Mouse (Mus musculus): Measurements from ENCODE around the gene Rps6kb1. TPM values are rescaled to one million over a fixed set of nuclear protein-coding genes. Genes with fewer than 3 reads are reported as not detected.

Rps6kb1 gene
- polyA plus RNA-seq, 1 experiment: 9.8 TPM

DNA sequence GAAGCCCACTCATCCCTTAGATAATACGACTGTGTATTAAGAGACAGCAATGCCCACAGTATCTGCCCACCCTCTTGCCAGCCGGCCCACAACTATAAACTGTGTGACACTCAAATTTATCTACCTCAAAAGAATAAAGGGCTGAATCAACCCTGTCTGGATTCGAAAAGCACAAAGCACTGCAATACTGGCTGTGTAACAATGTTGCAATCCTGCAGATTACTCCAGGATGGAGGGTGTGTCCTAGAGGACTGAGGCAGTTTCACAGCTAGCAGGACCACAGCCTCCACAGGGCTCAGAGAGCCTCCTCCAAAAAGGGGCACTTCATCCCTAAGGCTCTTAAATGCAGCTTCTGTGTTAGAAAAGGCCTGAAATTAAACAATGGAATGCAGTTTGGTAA is 28.0 kb downstream of the Rps6kb1 start:
- no peak for TF ChIP-seq MYOD1 (IDR thresholded peaks at IDR 0.05; ENCODE audit: control insufficient read depth, insufficient read length, low read depth)
- no peak for TF ChIP-seq FOSL1 (IDR thresholded peaks at IDR 0.05; ENCODE audit: insufficient read depth, low read length, poor library complexity, severe bottlenecking)
- no peak for TF ChIP-seq USF1 (IDR thresholded peaks at IDR 0.05; ENCODE audit: low read depth)
- no peak overlapping the region for H3K4me3 ChIP-seq (ENCODE audit: insufficient read depth, poor library complexity, severe bottlenecking)
- no peaks in the 10 kb centered on the region for H3K79me3 ChIP-seq (ENCODE audit: low read depth)
- H3K27me3 ChIP-seq (ENCODE audit: control insufficient read depth, insufficient read depth, insufficient read length): no peaks in the 10 kb centered on the region
- H3ac ChIP-seq (ENCODE audit: control insufficient read depth, insufficient read length, low read depth): no peak overlapping the region
- no peaks in the 10 kb centered on the region for H3K79me2 ChIP-seq (ENCODE audit: control insufficient read depth, insufficient read depth)
- H3K36me3 ChIP-seq (ENCODE audit: control insufficient read depth, insufficient read depth): peaks cover 98% of the 10 kb centered on the region

DNA sequence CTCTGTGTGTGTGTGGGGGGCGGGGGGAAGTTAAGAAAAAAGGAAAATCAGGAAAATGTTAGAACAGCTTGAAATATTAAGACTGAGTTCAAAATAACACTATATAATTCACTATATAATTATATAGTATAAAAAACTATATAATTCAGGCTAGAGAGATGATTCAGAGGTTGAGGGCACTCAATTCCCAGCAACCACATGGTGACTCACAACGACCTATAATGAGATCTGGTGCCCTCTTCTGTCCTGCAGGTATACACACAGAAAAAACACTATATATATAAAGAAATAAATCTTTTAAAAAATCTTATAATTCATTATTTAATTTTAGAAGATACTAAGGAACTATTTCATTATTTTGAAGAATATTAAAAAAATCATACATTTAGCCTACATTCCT is 36.6 kb downstream of the Rps6kb1 start:
- peak; percentile 6 for TF ChIP-seq FOSL1 (IDR thresholded peaks at IDR 0.05; ENCODE audit: insufficient read depth, low read length, poor library complexity, severe bottlenecking)
- TF ChIP-seq MYOD1 (IDR thresholded peaks at IDR 0.05; ENCODE audit: control insufficient read depth, insufficient read length, low read depth): no peak
- Histone ChIP-seq H3K79me2 (ENCODE audit: control insufficient read depth, insufficient read depth) (no peaks in the 10 kb centered on the region), H3K36me3 (ENCODE audit: control insufficient read depth, insufficient read depth) (peaks cover 89% of the 10 kb centered on the region), H3ac (ENCODE audit: control insufficient read depth, insufficient read length, low read depth) (no peak overlapping the region), H3K79me3 (ENCODE audit: low read depth) (no peaks in the 10 kb centered on the region), H3K27me3 (ENCODE audit: control insufficient read depth, insufficient read depth, insufficient read length) (no peaks in the 10 kb centered on the region), H3K4me3 (ENCODE audit: insufficient read depth, poor library complexity, severe bottlenecking) (no peak overlapping the region)

DNA sequence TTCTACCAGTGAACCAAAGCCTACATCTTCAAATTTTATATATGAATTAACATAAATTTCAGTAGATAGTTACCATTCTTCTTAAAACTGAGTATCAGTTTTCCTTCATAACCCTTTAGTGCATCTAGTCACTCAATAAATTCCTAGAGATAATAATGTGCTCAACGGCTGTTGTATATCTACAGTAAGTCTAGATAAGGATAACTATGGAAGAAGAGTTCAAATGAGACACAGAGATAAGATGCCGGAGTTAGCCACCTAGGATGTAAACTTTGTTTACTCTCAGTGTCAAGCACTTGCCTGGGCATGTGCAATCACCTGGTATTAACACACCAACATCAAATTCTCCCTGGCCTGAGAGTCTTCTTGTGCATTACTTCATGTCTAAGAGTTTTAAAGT is 37.3 kb downstream of the Rps6kb1 start:
- Histone ChIP-seq H3K27me3 (ENCODE audit: control insufficient read depth, insufficient read depth, insufficient read length) (no peaks in the 10 kb centered on the region), H3K79me3 (ENCODE audit: low read depth) (no peaks in the 10 kb centered on the region), H3K4me3 (ENCODE audit: insufficient read depth, poor library complexity, severe bottlenecking) (no peak overlapping the region), H3K79me2 (ENCODE audit: control insufficient read depth, insufficient read depth) (no peaks in the 10 kb centered on the region), H3K36me3 (ENCODE audit: control insufficient read depth, insufficient read depth) (peaks cover 89% of the 10 kb centered on the region), H3ac (ENCODE audit: control insufficient read depth, insufficient read length, low read depth) (no peak overlapping the region)
- TF ChIP-seq MYOG (IDR thresholded peaks at IDR 0.05; ENCODE audit: control insufficient read depth, extremely low read depth, insufficient read length) (no peak), FOSL1 (IDR thresholded peaks at IDR 0.05; ENCODE audit: insufficient read depth, low read length, poor library complexity, severe bottlenecking) (no peak), USF1 (IDR thresholded peaks at IDR 0.05; ENCODE audit: low read depth) (no peak), MAX (IDR thresholded peaks at IDR 0.05) (no peak), MYOD1 (IDR thresholded peaks at IDR 0.05; ENCODE audit: control insufficient read depth, insufficient read length, low read depth) (no peak), CTCF (IDR thresholded peaks at IDR 0.05; ENCODE audit: control insufficient read depth, insufficient read depth, insufficient read length) (no peak), CEBPB (IDR thresholded peaks at IDR 0.05; ENCODE audit: low read depth) (no peak)

DNA sequence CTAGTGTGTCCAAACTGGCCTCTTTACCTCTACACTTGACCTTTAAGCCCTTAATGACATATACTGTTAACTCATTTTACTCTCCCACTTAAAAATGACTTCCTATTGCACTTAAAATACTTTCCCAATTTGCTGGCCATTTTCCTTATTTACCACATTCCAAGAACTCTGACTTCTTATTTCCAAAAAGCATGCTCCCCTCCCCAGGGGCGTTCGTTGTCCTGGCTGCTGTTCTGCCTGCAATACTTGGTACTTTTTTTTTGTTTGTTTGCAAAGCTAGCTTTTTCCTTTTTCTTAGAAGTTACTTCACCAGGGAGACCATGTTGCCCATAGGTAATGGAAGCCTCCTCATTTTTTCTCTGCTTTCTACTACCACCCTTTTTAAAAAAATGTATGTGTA is 41.5 kb downstream of the Rps6kb1 start:
- Histone ChIP-seq H3K36me3 (ENCODE audit: control insufficient read depth, insufficient read depth) (peaks cover 88% of the 10 kb centered on the region), H3K4me3 (ENCODE audit: insufficient read depth, poor library complexity, severe bottlenecking) (no peak overlapping the region)
- no peak for TF ChIP-seq MYOG (IDR thresholded peaks at IDR 0.05; ENCODE audit: control insufficient read depth, extremely low read depth, insufficient read length)
- TF ChIP-seq FOSL1 (IDR thresholded peaks at IDR 0.05; ENCODE audit: insufficient read depth, low read length, poor library complexity, severe bottlenecking): no peak
- TF ChIP-seq MAX (IDR thresholded peaks at IDR 0.05): no peak
- TF ChIP-seq CTCF (IDR thresholded peaks at IDR 0.05; ENCODE audit: control insufficient read depth, insufficient read depth, insufficient read length): no peak
- TF ChIP-seq CEBPB (IDR thresholded peaks at IDR 0.05; ENCODE audit: low read depth): no peak
- TF ChIP-seq USF1 (IDR thresholded peaks at IDR 0.05; ENCODE audit: low read depth): no peak
- no peak for TF ChIP-seq MYOD1 (IDR thresholded peaks at IDR 0.05; ENCODE audit: control insufficient read depth, insufficient read length, low read depth)

DNA sequence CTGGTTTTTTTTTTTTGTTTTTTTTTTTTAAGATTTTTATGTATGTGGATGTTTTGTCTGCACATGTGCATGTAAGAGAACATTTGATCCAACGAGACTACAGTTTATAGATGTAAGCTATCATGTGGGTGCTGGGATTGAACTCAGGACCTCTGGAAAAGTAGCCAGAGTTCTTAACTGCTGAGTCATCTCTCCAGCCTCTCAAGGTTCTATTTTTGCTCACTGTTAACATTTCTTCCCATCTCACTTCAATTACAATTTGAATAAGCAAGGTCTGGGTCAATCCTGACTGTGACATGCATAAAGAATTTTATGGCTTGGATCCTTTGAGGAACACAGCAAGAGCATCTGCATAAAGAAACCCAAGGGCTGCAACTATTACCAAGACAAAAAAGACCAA is 43.8 kb downstream of the Rps6kb1 start:
- TF ChIP-seq MYOD1 (IDR thresholded peaks at IDR 0.05; ENCODE audit: control insufficient read depth, insufficient read length, low read depth) (no peak), MYOG (IDR thresholded peaks at IDR 0.05; ENCODE audit: control insufficient read depth, extremely low read depth, insufficient read length) (no peak), USF1 (IDR thresholded peaks at IDR 0.05; ENCODE audit: low read depth) (no peak), FOSL1 (IDR thresholded peaks at IDR 0.05; ENCODE audit: insufficient read depth, low read length, poor library complexity, severe bottlenecking) (no peak), CEBPB (IDR thresholded peaks at IDR 0.05; ENCODE audit: low read depth) (no peak), CTCF (IDR thresholded peaks at IDR 0.05; ENCODE audit: control insufficient read depth, insufficient read depth, insufficient read length) (no peak), MAX (IDR thresholded peaks at IDR 0.05) (no peak)
- H3K36me3 ChIP-seq (ENCODE audit: control insufficient read depth, insufficient read depth): peaks cover 89% of the 10 kb centered on the region
- no peaks in the 10 kb centered on the region for H3K79me3 ChIP-seq (ENCODE audit: low read depth)
- H3K27me3 ChIP-seq (ENCODE audit: control insufficient read depth, insufficient read depth, insufficient read length): no peaks in the 10 kb centered on the region
- H3K4me3 ChIP-seq (ENCODE audit: insufficient read depth, poor library complexity, severe bottlenecking): no peak overlapping the region
- H3K79me2 ChIP-seq (ENCODE audit: control insufficient read depth, insufficient read depth): no peaks in the 10 kb centered on the region
- no peak overlapping the region for H3ac ChIP-seq (ENCODE audit: control insufficient read depth, insufficient read length, low read depth)

More for the DNA sequence above, 41.5 kb downstream of the Rps6kb1 start:
- Histone ChIP-seq H3K79me2 (ENCODE audit: control insufficient read depth, insufficient read depth) (no peaks in the 10 kb centered on the region), H3ac (ENCODE audit: control insufficient read depth, insufficient read length, low read depth) (no peak overlapping the region), H3K79me3 (ENCODE audit: low read depth) (no peaks in the 10 kb centered on the region), H3K27me3 (ENCODE audit: control insufficient read depth, insufficient read depth, insufficient read length) (no peaks in the 10 kb centered on the region)

DNA sequence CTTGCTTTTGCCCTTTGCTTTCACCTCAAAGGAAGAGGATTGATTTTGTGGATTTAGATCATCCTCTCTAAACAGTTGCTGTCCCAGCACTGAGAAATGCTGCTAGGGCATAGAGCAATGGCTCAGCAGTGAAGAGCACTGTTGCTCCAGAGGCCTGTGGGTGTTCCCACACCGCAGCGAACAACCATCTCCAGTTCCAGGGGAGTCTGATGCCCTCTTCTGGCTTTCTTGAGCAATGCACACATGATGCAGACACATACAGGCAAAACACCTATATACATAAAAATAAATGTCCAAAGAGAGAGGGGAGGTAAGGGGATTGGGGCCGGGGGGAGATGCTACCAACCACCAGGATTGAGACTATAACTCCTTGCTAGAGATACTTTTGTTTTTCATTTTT is 46.7 kb downstream of the Rps6kb1 start:
- H3K27me3 ChIP-seq (ENCODE audit: control insufficient read depth, insufficient read depth, insufficient read length): no peaks in the 10 kb centered on the region
- H3K36me3 ChIP-seq (ENCODE audit: control insufficient read depth, insufficient read depth): peaks cover 88% of the 10 kb centered on the region
- no peaks in the 10 kb centered on the region for H3K79me3 ChIP-seq (ENCODE audit: low read depth)
- H3K4me3 ChIP-seq (ENCODE audit: insufficient read depth, poor library complexity, severe bottlenecking): no peak overlapping the region
- TF ChIP-seq CTCF (IDR thresholded peaks at IDR 0.05; ENCODE audit: control insufficient read depth, insufficient read depth, insufficient read length) (no peak), MYOG (IDR thresholded peaks at IDR 0.05; ENCODE audit: control insufficient read depth, extremely low read depth, insufficient read length) (no peak), CEBPB (IDR thresholded peaks at IDR 0.05; ENCODE audit: low read depth) (no peak), FOSL1 (IDR thresholded peaks at IDR 0.05; ENCODE audit: insufficient read depth, low read length, poor library complexity, severe bottlenecking) (no peak), USF1 (IDR thresholded peaks at IDR 0.05; ENCODE audit: low read depth) (no peak)
- no peaks in the 10 kb centered on the region for H3K79me2 ChIP-seq (ENCODE audit: control insufficient read depth, insufficient read depth)
- no peak overlapping the region for H3ac ChIP-seq (ENCODE audit: control insufficient read depth, insufficient read length, low read depth)
